Mouse (Mus musculus): ENCODE measurements around the gene Hivep3.

Hivep3 gene

GRCm38 (mm10) chr4:120161166-120161949, 427.8 kb downstream of the Hivep3 start, which contains the start of gene Edn2:
TSS of gene Edn2 (plus strand) at chr4:120161206.
- DNase-seq = peak in 1 of 2 experiments; percentile 24

- no peak for DNase-seq
Measured at GRCm38 (mm10) chr4:120162586-120162985, 429.0 kb downstream of the Hivep3 start.

- DNase-seq = peak; percentile 87 to 91
Measured at GRCm38 (mm10) chr4:120163242-120163641, 429.7 kb downstream of the Hivep3 start.

- no peak for DNase-seq
Measured at GRCm38 (mm10) chr4:120164316-120164715, 430.7 kb downstream of the Hivep3 start.

- no peak for DNase-seq
Measured at GRCm38 (mm10) chr4:120167778-120168177, 434.2 kb downstream of the Hivep3 start.

GRCm38 (mm10) chr4:120168346-120168745, 434.8 kb downstream of the Hivep3 start:
- no peak for DNase-seq

GRCm38 (mm10) chr4:120170387-120170936, 436.9 kb downstream of the Hivep3 start:
- DNase-seq = no peak

GRCm38 (mm10) chr4:120172050-120172684, 438.6 kb downstream of the Hivep3 start:
- DNase-seq = no peak

GRCm38 (mm10) chr4:120179123-120179522, 445.5 kb downstream of the Hivep3 start:
- DNase-seq = no peak

- no peak for DNase-seq
Measured at GRCm38 (mm10) chr4:120180535-120180934, 447.0 kb downstream of the Hivep3 start.

- no peak for DNase-seq
Measured at GRCm38 (mm10) chr4:120184374-120184991, 450.9 kb downstream of the Hivep3 start.

GRCm38 (mm10) chr4:120186441-120186840, 452.9 kb downstream of the Hivep3 start:
- DNase-seq = no peak

- DNase-seq = no peak
Measured at GRCm38 (mm10) chr4:120186934-120187333, 453.4 kb downstream of the Hivep3 start.
